Mouse (Mus musculus) neural tube, postnatal 0 days (tissue): ENCODE measurements around the gene Odr4. TPM values are rescaled to one million over a fixed set of nuclear protein-coding genes. Genes with fewer than 3 reads are reported as not detected.

Experiments
- polyA plus RNA-seq: library from polyadenylated mRNA; unstranded; fragments of >200 nt; fragmentation: Nextera tagmentation; extraction: Ambion mirVana; gene quantifications from 2 replicates; pipeline ENCODE4 v1.2.1, GENCODE M21; 2015

Gene Odr4
- polyA plus RNA-seq, result 43.0 and 51.2 TPM in 2 replicates

DNA sequence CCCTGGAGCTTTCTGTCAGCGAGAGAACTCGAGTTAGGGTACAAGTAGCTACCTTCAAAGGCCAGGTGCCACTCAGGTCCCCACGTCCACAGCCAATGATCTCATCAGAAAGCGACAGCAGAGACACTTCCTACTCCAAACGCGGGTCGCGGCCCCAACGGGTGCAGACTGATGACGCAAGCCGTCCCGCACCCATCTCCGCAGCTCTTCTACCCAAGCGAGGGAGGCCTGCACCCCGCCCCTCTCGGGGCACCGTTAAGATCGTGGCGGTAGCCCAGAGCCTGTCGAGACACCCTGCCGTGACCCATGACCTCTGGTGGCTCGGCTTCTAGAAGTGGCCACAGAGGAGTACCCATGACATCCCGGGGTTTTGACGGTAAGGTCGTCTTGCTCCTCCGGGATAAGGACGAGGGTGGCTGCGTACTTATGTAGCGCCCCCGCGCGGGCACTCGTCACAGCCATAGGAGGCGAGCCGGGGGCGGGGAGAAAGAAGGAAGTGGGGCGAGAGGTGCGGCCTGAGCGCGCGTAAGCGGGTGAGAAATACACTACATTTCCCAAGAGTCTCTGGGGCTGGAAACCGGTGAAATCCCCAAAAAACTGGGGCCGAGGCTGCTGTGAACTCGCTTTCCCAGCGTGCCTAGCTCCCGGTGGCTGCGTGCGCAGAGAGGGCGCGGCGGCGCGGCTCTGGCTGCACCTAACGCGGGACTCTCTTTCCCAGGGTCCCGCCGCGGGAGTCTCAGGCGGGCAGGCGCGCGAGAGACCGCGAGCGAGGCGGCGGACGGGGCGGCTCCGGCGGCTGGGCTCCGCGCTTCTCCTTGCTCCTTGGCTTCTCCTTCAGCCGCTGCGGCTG lies at the start of gene Odr4, which contains the start of gene Tpr:
Odr4 (minus strand) TSS at position 443 of the 850 bp plus-strand sequence.
Tpr (plus strand) TSS at position 201 of the 850 bp plus-strand sequence.

DNA sequence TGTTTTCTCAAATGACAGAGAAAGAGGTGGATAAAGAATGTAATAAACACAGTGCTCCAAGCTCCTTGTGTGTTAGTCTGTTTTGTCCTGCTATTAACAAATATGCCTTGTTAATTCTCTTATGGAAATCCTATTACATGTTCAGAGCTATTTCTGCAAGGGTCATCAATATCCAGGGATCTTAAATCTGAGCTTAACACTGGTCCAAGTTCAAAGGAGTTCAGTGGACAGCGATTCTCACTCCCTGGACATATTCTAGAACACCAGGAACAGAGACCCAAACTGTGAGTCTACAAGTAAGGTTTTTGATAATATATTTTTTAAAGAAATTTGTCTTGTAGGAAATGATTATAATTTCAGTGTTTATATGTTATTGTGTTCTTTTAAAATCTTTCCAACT lies 73.7 kb downstream of the Odr4 start, which contains the start of gene Pdc:
Pdc (plus strand) TSS at position 213 of the 400 bp plus-strand sequence.

Other genes starting within 250 kb of the Odr4 start
- not detected in 2 replicates for gene Pdc, start 73.7 kb downstream of the Odr4 start, polyA plus RNA-seq
- 124 and 146 TPM in 2 replicates for gene Tpr, start 242 bp downstream of the Odr4 start, polyA plus RNA-seq
- 1.5 and 5.5 TPM in 2 replicates for gene Prg4, start 73.1 kb upstream of the Odr4 start, polyA plus RNA-seq